ENCODE assay signal across 9 mouse cellular contexts in genomic region chr10:62724936-62725335, GRCm38 (mm10). TPM values are rescaled to one million over a fixed set of nuclear protein-coding genes. Genes with fewer than 3 reads are reported as not detected.
DNase-seq lines count a peak whose midpoint lies in the region; ATAC-seq lines count a peak whose summit lies in the region.
"Had no signal": no experiment of that assay in that cellular context is flagged by ENCODE, and none has a peak within 500 bp of the region (broad histone marks: within the 10 kb centered on the region; RNA-seq: fewer than 3 reads in every experiment).

No protein-coding gene starts in this region.

- ATAC-seq in heart, embryonic 14.5 days (ENCODE audit: insufficient number of reproducible peaks, insufficient read depth, low FRiP score, low read depth): no peak
- no peak for ATAC-seq in embryonic facial prominence, embryonic 13.5 days (ENCODE audit: insufficient number of reproducible peaks, insufficient read depth, low FRiP score, low TSS enrichment, low read depth)
- no peak for ATAC-seq in intestine, embryonic 15.5 days
- no peak for ATAC-seq in midbrain, embryonic 12.5 days (ENCODE audit: low FRiP score, low read depth)
- ATAC-seq in granulocyte monocyte progenitor cell, adult 5-6 weeks (replicated peaks; ENCODE audit: poor library complexity, severe bottlenecking): no peak; the same call in 1 of the 2 replicates

- H3K27ac ChIP-seq in heart, embryonic 14.5 days (replicated peaks in 1 of 2; ENCODE audit: control insufficient read depth in 1 of 2, insufficient read depth in 1 of 2, low read depth in 2 of 2, low read length in 2 of 2): no peak overlapping the region
- H3K27ac ChIP-seq in embryonic facial prominence, embryonic 13.5 days: no peak overlapping the region
- no peak overlapping the region for H3K27ac ChIP-seq in intestine, embryonic 15.5 days
- no peak overlapping the region for H3K27ac ChIP-seq in midbrain, embryonic 12.5 days (replicated peaks)

- H3K9ac ChIP-seq in heart, embryonic 14.5 days (ENCODE audit: low read length): no peak overlapping the region
- no peak overlapping the region for H3K9ac ChIP-seq in embryonic facial prominence, embryonic 13.5 days
- H3K9ac ChIP-seq in intestine, embryonic 15.5 days: no peak overlapping the region
- H3K9ac ChIP-seq in midbrain, embryonic 12.5 days (replicated peaks): peak overlapping the region; percentile 62; the same call in 1 of the 2 replicates

- no peak overlapping the region for H3K4me3 ChIP-seq in heart, embryonic 14.5 days (ENCODE audit: control insufficient read depth in 1 of 2, insufficient read depth in 1 of 2, low read depth in 1 of 2, low read length in 2 of 2)
- H3K4me3 ChIP-seq in embryonic facial prominence, embryonic 13.5 days: peak overlapping the region; percentile 79
- H3K4me3 ChIP-seq in intestine, embryonic 15.5 days (replicated peaks): no peak overlapping the region
- peak overlapping the region; percentile 81; the same call in 1 of the 2 replicates for H3K4me3 ChIP-seq in midbrain, embryonic 12.5 days

- H3K4me1 ChIP-seq in heart, embryonic 14.5 days (ENCODE audit: control insufficient read depth in 2 of 2, insufficient read depth in 2 of 2, low read length in 2 of 2): peaks cover 4 to 5% of the 10 kb centered on the region in 2 experiments; a peak in 2 of 4 replicates
- H3K4me1 ChIP-seq in embryonic facial prominence, embryonic 13.5 days: peaks cover 25% of the 10 kb centered on the region
- peaks cover 4% of the 10 kb centered on the region for H3K4me1 ChIP-seq in intestine, embryonic 15.5 days (replicated peaks)
- H3K4me1 ChIP-seq in midbrain, embryonic 12.5 days: peaks cover 11% of the 10 kb centered on the region

- H3K9me3 ChIP-seq in heart, embryonic 14.5 days (ENCODE audit: control insufficient read depth, low read length): no peaks in the 10 kb centered on the region
- no peaks in the 10 kb centered on the region for H3K9me3 ChIP-seq in embryonic facial prominence, embryonic 13.5 days
- H3K9me3 ChIP-seq in intestine, embryonic 15.5 days: no peaks in the 10 kb centered on the region
- H3K9me3 ChIP-seq in midbrain, embryonic 12.5 days: no peaks in the 10 kb centered on the region

- no peak for DNase-seq in heart, adult 9 months (ENCODE audit: low spot score in 2 of 2)
- no peak for DNase-seq in thymus, postnatal 10 days (ENCODE audit: low spot score in 2 of 2)
- DNase-seq in urinary bladder, postnatal 4 days (ENCODE audit: low spot score in 2 of 2): no peak

- 23% methylated on average over 7 of the region's 7 CpGs for WGBS in heart, embryonic 14.5 days
- 18% methylated on average over 7 of the region's 7 CpGs for WGBS in embryonic facial prominence, embryonic 13.5 days
- 11% methylated on average over 7 of the region's 7 CpGs for WGBS in intestine, embryonic 15.5 days
- WGBS in midbrain, embryonic 12.5 days: 38% methylated on average over 7 of the region's 7 CpGs

- H3K36me3 ChIP-seq in heart, embryonic 14.5 days (ENCODE audit: control insufficient read depth, insufficient read depth, low read length): no peaks in the 10 kb centered on the region
- no peaks in the 10 kb centered on the region for H3K36me3 ChIP-seq in embryonic facial prominence, embryonic 13.5 days
- H3K36me3 ChIP-seq in intestine, embryonic 15.5 days: no peaks in the 10 kb centered on the region
- no peaks in the 10 kb centered on the region for H3K36me3 ChIP-seq in midbrain, embryonic 12.5 days

- peaks cover 22% of the 10 kb centered on the region for H3K27me3 ChIP-seq in heart, embryonic 14.5 days (ENCODE audit: control insufficient read depth, insufficient read depth, low read length)
- peaks cover 18% of the 10 kb centered on the region; the same call in 1 of the 2 replicates for H3K27me3 ChIP-seq in embryonic facial prominence, embryonic 13.5 days
- peaks cover 14% of the 10 kb centered on the region for H3K27me3 ChIP-seq in intestine, embryonic 15.5 days (replicated peaks)
- peaks cover 44% of the 10 kb centered on the region for H3K27me3 ChIP-seq in midbrain, embryonic 12.5 days

- H3K4me2 ChIP-seq in heart, embryonic 14.5 days (ENCODE audit: low read length): peak overlapping the region; percentile 81; the same call in 1 of the 2 replicates
- H3K4me2 ChIP-seq in embryonic facial prominence, embryonic 13.5 days: peak overlapping the region; percentile 91
- H3K4me2 ChIP-seq in intestine, embryonic 15.5 days (replicated peaks): peak overlapping the region; percentile 98
- H3K4me2 ChIP-seq in midbrain, embryonic 12.5 days (replicated peaks): peak overlapping the region; percentile 92

RNA-seq across cellular contexts. Expression of gene Stox1, which starts 1.0 kb away (rescaled TPM):
- polyA plus RNA-seq in heart, embryonic 14.5 days (2014; fragmentation: Nextera tagmentation; extraction: Ambion mirVana): 0.97 and 1.2 TPM in 2 replicates
- polyA plus RNA-seq in embryonic facial prominence, embryonic 13.5 days (2015; fragmentation: Nextera tagmentation; extraction: Ambion mirVana): 1.6 and 3.1 TPM in 2 replicates
- polyA plus RNA-seq in intestine, embryonic 15.5 days (2015; fragmentation: Nextera tagmentation; extraction: Ambion mirVana): 1.0 and 1.1 TPM in 2 replicates
- polyA plus RNA-seq in midbrain, embryonic 12.5 days (2016; fragmentation: Nextera tagmentation; extraction: Ambion mirVana): 2.1 and 2.8 TPM in 2 replicates
- 1.5 and 1.6 TPM in 2 replicates for total RNA-seq in granulocyte monocyte progenitor cell, adult 5-6 weeks (2014; fragmentation: Nextera tagmentation)
- 0.47 and 1.4 TPM in 2 replicates for total RNA-seq in granulocyte monocyte progenitor cell, adult 5-6 weeks (2017)
- polyA plus RNA-seq: C2C12 had no signal

Comparison
In these comparisons a context has a peak if more than half of its experiments do, and no peak if none do; other contexts are left out.
1. H3K4me3 ChIP-seq: peak in embryonic facial prominence, embryonic 13.5 days (single experiment) and midbrain, embryonic 12.5 days (single experiment); none in heart, embryonic 14.5 days (0 of 2) and intestine, embryonic 15.5 days (single experiment).
2. Peak in every context shown above with its lines, with median percentiles within 50 percentile points of each other: H3K4me2 ChIP-seq.